Mouse (Mus musculus) right cerebral cortex, postnatal 36 days (tissue): ENCODE measurements around the gene Gm49395.

Experiments
- DNase-seq, 2 experiments: peaks; one replicate each; pipeline ENCODE4 v3.0.0; 2022; ENCODE audit warnings: low spot score in 2 of 2, mixed read lengths in 1 of 2

Gene Gm49395

DNA sequence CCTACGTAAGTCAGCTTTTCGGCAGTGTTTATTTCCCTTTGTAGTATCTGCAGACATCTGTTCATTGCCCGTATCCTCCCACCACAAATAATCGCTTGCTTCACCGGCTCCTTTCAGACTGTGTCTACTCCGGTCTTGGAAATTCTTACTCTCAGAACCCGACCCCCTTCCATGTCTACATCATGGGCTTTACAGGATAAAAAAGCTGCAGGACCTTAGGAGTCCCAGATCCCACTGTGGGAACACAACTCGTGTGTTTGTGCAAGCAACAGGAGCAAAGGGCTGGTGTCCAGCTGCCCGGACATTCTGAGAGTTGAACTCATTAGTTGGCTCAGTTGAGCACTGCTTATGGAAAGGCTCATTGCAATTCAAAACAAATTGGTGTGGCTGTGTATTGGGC is 46.9 kb downstream of the Gm49395 start:
- no peak for DNase-seq

DNA sequence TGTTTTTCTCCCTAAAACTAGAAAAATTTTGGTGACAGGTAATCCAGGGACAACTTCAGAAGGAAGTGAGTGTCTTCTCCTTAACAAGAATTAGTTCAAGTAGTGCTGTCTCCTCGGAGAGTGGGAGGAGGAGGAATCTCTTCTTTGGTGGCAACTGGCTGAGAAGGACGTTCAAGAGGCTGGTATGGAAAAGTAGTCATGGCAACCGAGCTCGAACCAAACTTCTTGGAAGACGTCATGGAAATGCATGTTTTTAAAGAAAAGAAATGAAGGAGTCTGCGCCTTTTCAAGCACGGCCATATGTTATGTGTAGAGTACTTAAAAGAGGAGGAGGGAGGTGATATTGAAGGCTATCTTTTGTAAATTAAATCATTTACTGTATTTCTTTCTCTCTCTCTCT is 49.2 kb downstream of the Gm49395 start:
- peak; percentile 27 to 63 for DNase-seq

DNA sequence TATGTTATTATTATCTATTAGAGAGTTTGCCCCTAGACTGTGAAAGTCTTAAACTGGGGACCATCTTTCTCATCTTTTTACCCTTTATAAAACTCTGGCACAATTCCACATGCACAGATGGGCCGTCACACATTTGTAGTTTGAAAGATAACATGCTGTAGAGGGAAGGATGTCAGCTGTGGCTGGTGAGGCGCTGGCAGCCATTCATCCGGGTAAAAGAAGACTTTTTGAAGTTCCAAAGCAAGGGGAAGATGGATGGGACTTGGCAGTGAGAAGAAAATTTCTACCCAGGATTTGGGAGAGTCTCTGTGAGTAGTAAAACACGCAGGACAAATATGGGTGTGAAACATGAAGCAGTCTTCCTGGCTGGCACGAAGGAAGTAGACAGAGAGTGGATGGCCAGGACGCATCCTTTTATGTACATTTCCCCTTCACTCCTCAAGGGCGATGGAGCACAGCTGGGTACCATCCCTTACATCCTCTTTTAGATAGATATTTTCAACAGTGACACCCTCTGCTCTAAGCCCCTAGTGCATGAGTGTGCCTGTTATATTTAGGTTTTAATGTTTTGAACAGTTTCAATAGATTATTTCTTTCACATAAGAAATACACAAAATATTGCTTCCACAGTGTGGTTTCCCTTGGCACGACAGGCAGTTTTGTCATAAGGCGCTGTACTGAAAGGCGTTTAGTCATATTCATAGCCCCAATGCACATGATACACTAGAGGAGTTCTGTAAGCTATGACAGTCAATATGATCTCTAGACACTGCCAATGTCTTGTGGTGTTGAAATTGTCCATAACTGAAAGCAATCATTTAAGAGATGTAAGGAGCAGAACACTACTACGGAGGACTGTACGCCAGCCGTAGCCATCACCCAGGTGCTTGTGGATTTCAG is 50.8 kb downstream of the Gm49395 start:
- DNase-seq, result no peak

DNA sequence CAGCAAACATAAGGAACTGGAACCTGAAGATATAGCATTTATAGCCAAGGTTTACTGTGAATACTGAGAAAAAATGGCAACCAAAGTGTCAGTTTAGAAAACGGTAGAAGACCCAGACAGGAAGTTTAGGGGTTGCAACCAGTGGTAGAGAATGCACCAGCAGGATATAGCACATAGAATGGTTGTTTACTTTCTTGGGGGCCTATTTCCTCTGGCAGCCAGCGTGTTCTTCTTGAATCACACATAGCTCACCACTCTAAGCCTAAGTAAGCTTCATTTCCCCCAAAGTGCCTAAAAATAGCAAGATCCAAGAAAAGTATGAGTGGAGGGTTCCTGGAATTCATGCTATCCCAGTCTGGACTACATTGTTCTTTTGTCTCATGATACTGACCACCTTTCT is 59.1 kb downstream of the Gm49395 start:
- DNase-seq, result no peak

DNA sequence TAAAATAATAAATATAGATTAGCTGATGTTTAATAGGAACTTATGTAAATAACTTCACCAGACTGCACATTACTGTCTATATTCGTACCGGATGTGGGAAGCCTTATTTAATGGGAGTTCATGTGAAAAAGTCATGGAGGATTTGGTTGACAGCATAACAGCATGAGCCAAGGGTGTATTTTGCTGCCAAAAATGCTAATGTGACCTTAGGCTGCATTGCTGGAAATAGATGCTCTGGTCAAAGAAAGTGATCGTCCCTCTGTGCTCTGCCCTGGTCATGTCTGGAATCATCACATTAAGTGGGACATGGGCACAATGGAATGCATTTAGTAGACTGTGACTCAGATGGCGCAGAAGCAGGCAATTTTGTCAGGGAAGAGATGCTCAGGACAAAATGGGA is 64.4 kb downstream of the Gm49395 start:
- no peak for DNase-seq

DNA sequence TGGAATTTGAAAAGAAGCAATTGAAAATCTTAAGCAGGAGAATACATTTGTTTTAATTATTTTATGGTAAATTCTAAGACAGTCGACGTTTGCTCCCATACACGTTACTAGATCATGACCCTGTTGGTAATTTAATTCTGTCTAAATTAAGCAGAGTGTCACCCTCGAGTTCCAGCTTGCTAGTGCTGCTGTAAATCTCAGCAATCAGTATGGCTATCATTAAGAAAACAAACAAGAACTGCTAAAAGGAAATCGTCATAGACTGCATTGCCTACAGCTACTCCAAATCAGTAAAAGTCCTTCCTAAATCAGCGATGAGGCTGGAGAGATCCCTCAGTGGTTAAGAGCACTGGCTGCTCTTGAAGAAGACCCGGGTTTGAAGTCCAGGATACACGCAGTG is 66.3 kb downstream of the Gm49395 start:
- DNase-seq, result no peak

DNA sequence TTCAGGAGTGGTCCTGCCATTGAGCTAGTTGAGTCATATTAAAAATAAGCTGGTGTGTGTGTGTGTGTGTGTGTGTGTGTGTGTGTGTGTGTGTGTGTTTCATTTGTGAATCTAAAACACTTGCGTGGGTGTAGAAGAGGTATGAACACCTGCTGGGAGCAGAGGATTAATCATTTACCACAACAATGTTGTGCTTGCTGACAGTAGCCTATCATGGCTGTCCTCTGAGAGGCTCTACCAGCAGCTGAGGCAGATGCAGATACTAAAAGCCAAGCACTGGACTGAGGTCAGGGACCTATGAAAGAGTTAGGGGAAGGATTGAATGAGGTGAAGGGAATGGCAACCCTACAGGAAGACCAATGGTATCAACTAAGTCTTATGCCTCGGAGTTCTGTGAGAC is 68.6 kb downstream of the Gm49395 start:
- DNase-seq, result no peak

DNA sequence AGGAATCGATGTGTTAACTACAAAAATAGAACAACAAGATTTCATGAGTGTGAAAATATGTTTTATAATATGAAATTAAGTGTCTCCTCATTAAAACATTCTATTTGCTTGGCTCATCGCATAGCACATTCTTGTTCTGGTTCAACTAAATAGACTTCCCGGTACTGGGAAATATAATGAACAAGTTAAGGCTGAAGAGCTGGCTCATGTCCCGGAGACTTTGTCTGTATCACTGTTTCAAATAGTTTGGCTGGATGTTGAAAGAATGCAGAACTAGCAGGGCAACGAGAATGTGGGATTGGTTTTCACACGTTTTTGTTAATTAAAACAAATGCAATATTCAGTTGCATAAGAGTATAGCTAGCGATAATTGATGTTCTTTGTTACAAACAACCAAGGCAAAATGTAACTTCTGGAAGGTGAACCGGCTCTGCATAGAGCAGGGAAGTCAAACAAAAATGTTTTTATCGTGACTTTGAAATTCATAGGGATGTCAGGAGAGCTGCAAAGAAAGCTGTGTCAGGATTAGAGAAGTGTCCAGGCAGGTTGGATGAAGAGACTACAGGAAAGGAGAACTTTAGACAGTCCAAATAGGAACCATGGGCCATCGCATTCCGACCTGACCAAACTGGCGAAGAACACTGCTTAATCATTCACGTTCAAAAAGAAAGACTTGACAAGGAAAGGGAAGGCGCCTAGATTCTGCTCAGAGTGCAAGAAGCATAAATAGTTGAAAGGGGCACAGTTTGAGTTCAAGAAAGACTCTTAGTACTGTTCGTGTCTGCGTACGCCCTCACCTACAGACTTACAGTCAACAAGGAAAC is 70.3 kb downstream of the Gm49395 start:
- DNase-seq, result no peak

DNA sequence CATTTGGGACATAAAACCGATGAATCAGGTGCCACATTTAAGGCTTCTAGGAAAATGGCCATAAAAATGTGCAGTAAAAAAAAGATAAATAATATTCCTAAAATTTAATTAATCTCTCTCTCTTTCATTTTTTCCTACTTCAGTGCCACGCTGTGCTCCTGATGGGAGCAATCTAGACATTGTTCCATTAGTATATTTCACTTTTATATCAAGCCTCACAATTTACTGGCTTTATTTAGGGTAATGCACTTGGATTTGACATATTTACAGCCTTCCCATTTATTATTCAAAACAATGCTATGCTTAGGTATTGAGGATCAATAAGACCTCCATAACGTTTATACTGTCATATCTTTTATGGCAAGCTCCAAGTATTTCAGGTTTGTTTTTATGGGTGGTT is 76.3 kb downstream of the Gm49395 start:
- DNase-seq, result no peak

DNA sequence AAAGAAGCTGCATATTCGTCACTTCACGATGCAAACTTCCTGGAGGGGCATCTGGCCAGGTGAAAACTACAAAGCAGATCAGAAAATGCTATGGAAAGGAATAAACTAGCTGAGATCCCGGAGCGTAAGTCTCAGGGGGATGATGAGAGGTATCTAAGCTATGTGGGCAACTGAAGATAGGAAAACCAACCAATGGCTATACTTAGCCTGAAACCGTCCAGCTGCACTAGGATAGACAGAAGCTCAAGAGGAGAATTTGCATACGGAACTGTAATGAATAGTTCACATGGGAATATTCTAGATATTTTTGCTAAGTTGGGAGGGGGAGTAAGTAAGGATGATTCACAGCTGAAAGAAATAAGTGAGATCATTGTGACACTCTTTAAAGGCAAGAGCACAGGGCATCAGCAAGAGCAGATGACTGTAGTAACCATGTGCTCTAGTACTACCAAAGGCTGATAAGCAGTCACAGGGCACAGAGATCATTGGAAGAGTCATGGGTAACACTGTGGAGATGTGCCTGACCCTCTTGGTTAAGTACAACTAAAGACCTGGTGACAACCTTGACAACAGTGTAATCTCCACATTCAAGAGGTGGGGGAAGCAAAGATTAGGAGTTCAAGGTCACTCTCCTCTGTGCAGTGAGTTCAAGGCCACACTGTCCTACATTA is 79.5 kb downstream of the Gm49395 start:
- no peak for DNase-seq

DNA sequence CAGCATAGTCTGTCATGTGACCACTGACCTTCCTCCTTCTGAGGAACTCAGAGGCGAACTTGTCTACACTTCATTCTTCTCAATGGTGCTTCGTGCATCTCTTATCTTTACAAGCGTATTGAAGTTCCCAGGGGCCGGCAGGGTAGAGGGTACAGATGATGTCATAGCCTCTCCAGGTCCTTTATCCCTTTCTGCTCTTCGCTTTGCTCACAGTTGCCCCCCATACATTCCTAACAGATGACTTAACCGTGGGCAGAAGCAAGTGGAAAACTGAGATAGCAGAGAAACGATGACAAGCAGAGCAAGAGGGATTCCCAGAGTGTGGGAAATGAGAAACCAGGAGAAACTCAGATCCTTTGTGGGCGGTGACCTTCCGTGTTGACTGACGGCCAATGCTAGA is 80.3 kb downstream of the Gm49395 start:
- DNase-seq, result no peak

DNA sequence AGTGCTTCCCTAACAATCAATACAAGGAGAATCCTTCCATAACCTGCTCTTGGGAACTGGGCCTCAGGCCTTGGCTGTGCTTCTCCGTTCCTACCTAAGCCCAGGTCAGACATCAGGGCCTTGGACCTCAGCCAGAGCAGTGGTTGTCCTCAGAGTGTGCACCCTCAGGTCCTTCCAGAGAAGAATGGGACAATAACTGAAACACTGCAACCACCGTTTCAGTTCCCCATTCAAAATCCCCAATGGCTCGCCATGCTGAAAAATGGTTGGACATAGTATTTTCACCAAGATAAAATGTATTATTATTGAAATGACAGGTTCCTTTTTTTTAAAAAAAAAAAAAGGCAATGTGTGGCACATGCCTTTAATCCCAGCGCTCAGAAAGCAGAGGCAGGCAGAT is 81.0 kb downstream of the Gm49395 start:
- no peak for DNase-seq

DNA sequence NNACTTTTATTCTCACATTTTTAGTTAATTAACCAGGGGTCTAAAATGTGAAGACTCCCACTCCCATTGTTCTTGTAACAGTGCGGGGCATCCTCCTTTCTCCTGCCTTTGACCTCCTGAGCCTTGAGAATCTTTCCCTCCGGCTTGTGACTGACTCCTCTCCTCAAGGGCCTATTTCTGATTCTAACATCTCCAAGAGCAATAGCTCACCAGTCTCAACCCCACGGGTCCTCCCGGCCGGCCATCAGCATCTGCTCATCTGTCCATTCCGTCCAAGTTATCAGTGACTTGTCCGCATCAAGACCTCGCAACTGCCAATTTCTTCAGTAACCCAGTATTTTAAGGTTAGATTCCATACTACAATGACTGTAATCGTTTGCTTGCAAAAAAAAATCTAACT is 84.2 kb downstream of the Gm49395 start:
- DNase-seq, result no peak

DNA sequence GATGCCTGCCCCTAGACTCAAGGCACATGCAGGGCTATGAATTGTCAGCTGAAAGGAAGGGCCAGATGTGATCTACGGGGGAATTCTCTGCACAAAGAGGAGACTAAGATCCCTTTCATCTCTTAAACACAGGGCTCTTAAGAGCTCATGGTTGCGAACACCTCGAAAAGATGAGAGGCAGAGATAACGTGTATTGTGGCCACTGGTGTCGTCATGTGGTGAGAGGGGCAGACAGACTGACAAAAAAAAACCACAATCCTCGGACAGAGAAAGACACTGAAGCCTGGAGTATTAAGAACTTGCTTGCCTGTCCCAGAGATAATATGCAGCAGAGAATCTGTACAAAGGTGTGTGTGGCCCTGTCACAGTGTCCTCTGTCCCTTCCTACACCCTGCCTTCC is 90.2 kb downstream of the Gm49395 start:
- no peak for DNase-seq

DNA sequence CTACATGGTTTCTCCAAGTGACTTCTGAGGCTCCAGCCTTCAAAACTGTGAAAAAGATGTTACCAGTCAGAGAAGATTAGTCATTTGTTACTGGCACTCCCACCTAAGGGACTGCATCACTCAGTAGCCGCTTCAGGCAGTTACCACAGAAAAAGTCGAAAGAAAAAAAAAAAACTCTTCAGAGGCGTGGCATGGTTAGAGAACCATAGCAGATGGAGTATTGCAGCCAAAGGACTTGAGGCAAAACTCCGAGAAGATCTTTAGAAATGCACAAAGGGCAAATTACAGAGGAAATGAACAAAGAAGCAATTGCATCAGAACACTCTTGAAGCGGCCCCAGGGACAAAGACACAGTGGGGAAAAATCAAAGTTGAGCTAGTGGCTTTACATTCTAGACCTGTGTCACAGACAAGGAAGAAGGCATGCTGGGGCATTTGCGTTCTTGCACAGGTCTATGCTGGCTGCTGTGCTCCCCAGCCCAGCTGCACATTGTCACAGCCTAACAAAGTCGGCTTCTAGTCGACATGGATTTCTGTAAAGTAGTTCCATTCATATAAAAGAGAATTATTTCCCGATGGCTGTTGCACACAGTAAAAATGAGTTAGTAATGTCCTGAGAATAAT is 95.4 kb downstream of the Gm49395 start:
- DNase-seq, result no peak

DNA sequence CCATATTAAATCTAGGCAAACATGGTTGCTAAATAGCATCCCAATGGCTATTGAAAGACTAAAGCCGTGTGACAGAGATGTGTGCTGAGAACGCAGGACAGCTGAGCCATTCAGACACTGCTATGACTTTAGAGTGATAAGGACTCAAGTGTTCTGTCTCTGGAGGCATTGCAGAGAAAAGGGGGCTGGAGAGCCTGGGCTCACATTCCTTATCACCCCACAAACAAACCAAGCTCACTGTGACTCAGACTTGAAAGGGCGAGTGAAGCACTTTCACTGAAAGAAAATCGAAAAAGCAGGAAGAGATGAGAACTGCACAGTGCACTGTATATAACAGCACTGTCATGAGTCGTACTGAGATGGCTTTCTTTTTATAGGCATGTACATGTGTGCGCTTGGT is 96.4 kb downstream of the Gm49395 start:
- no peak for DNase-seq

DNA sequence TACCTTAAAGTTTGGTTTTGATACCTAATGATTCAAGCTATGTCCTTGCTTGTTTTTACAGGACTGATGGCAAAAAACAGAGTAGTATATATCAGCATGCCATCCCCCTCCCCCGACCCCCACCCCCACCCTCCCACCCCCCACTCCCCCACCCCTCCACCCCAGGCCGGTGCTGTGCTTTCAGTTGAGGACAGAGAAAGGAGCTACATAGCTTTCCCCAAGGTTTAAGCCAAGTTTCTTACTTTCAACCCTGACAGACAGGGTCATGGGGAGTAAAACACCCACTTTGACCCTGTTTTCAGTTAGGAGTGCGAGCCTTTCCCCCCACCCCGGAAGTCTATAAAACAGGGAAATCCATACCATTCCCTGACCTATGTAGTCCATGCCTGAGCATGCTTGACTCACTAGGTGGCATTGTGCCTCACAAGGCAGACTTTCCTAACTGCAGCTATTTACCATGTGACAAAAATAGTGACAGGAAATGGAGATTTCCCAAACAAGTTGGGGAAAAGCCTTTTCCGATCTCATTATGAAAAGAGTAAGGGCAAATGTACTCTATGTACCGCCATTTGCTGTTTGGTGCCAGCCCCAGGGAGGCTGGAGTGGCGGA is 98.2 kb downstream of the Gm49395 start:
- no peak for DNase-seq

DNA sequence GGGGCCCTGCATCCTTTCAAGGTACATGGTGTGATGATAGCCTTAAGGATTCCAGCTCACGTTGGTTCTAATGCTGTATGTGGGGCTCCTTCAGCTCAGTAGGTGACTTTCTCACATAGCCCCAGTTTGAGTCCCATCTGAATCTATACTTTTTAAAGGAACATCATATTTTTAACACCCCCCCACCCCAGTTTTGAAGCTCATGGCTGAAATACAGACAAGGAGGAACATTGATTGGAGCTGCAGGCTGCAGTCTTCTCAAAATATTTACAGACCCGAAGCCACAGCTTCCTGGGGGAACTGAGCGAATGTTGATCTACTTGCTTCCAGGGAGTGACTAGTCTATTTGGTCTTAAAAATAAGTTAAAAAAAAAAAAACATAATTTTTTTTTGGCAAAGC is 98.9 kb downstream of the Gm49395 start:
- no peak for DNase-seq

DNA sequence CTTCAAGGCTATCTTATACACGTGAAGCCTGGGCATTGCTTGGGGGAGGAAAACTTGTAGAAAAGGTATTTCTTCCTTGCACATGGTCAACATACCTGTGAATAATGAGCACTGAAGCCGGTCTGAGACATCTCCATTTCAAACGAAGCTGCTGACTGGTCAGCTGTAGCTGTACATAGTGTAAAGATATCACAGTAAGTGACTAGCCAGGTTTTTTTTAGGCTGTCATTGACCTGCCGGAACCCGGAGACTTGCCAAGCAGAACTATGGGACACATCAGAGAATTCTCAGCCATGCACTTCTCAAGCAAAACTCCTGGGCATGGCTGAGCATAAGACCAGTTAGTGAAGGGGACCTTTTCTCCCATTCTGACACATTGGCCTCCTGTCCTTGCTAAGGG is 99.6 kb downstream of the Gm49395 start:
- no peak for DNase-seq

DNA sequence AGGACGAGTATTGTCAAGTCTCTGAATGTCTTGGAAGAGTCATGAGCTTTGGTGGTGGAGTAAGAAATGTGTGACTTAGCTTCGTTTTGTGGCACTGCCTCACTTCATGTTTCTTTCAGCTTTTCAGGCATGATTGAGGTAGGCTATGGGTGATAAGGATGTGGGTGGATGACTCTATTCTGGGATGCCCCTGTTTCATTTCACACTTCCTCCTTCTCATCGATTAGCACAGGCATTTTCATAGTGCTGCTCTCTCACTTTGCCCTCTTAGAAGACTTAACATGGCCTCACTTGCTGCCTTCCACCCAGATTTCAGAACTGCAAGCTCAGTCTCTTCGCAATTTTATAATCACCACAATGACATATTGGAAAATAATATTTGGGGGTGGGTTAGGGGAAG is 102.1 kb downstream of the Gm49395 start:
- no peak for DNase-seq

DNA sequence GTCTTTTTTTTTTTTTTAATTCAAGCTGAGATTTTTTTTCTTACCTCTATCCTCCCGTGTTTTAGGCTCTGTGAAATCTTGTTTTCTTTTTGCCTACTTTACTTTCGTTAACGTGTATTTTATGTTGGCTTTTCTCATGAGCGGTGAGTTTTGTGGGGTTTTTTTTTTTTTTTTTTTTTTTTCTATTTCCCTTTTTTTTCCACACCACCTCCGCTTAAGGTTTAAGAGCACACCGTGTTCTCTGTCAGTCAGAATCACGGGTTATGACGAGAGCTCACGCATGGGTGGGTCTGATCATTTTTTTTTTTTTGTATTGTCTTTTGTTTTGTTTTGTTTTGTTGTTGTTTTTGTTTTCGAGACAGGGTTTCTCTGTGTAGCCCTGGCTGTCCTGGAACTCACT is 103.6 kb downstream of the Gm49395 start:
- DNase-seq, result no peak
